Mouse (Mus musculus) liver, embryonic 15.5 days (tissue): ENCODE data around the gene Padi1. TPM values are rescaled to one million over a fixed set of nuclear protein-coding genes. Genes with fewer than 3 reads are reported as not detected.

Source experiments
- ATAC-seq: fragments of 200-750 bp; cut with Nextera tagmentation; 2 replicates; pipeline ENCODE4 v1.8.0; 2017; ENCODE audit warnings: moderate number of reproducible peaks, mild to moderate bottlenecking, moderate library complexity; ENCODE audit not compliant: insufficient read depth
- H3K27ac ChIP-seq: fragments of 300-500 bp; sonication (generic); replicated peaks from 2 replicates; pipeline ENCODE4 v1.5.1; 2015; ENCODE audit warnings: mild to moderate bottlenecking, inconsistent platforms
- H3K27me3 ChIP-seq: fragments of 300-500 bp; sonication (generic); 2 replicates; pipeline ENCODE4 v1.6.1; 2015; ENCODE audit warnings: mild to moderate bottlenecking, inconsistent platforms
- H3K36me3 ChIP-seq: fragments of 300-500 bp; sonication (generic); replicated peaks from 2 replicates; pipeline ENCODE4 v1.6.1; 2015; ENCODE audit warnings: moderate library complexity, mild to moderate bottlenecking, inconsistent platforms
- H3K4me1 ChIP-seq: fragments of 300-500 bp; sonication (generic); replicated peaks from 2 replicates; pipeline ENCODE4 v1.6.1; 2015; ENCODE audit warnings: inconsistent platforms
- H3K4me2 ChIP-seq: fragments of 300-500 bp; sonication (generic); 2 replicates; pipeline ENCODE4 v1.6.1; 2015; ENCODE audit warnings: moderate library complexity, mild to moderate bottlenecking, inconsistent platforms
- H3K4me3 ChIP-seq: fragments of 300-500 bp; sonication (generic); replicated peaks from 2 replicates; pipeline ENCODE4 v1.5.1; 2015; ENCODE audit warnings: mild to moderate bottlenecking, inconsistent platforms
- H3K9ac ChIP-seq: fragments of 300-500 bp; sonication (generic); 2 replicates; pipeline ENCODE4 v1.6.1; 2015; ENCODE audit warnings: moderate library complexity, mild to moderate bottlenecking, inconsistent platforms
- H3K9me3 ChIP-seq: fragments of 300-500 bp; sonication (generic); replicated peaks from 2 replicates; pipeline ENCODE4 v1.6.1; 2016; ENCODE audit warnings: inconsistent platforms
- WGBS: fragments of 180-500 bp; shearing (Covaris S2); methylation state at CpG from one replicate; pipeline ENCODE4 v1.1.7; 2015; ENCODE audit warnings: mixed read lengths; ENCODE audit not compliant: insufficient replicate concordance; 5-methylcytosine and 5-hydroxymethylcytosine counted together
- polyA plus RNA-seq: library from polyadenylated mRNA; unstranded; fragments of >200 nt; fragmentation: Nextera tagmentation; extraction: Ambion mirVana; gene quantifications from 2 replicates; pipeline ENCODE4 v1.2.1, GENCODE M21; 2015

Gene Padi1
- polyA plus RNA-seq, 1 experiment from 2014 or later: 0.02 TPM

DNA sequence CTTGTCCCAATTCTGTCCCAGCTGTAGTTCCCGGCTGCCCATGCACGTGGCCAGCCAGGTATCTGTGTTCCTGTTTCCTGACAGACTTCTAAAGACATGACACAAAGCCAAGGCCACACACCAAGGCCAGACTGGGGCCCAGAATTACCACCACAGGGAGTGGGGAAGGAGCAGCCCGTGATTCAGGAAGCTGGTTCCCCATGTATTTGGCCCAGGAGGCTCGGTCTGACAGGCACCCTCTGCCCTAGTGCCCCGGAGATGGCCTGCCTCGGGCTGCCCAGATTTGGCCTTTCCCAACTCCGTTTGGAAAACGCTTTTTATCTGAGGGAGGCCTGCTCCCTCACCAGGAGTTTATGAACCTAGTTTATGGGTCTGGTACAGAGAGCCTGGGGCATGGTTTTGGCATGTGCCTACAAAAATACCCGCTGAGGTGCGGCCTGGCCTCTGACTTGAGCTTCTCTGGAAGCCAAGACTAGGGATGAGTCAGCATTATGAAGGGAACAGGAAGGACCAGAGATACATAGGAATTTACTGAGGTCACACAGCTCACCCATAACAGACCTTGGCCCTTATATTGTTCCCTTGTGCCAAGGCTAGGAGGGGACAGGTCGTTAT lies 16.6 kb upstream of the Padi1 start:
- WGBS: 70% methylated on average over 11 of the region's 11 CpGs
- no peaks in the 10 kb centered on the region for H3K9me3 ChIP-seq
- H3K27ac ChIP-seq: peak overlapping the region; percentile 70
- peaks cover 18% of the 10 kb centered on the region for H3K27me3 ChIP-seq
- peaks cover 71% of the 10 kb centered on the region for H3K4me1 ChIP-seq
- no peak overlapping the region for H3K4me3 ChIP-seq
- no peaks in the 10 kb centered on the region for H3K36me3 ChIP-seq
- H3K4me2 ChIP-seq: no peak overlapping the region
- ATAC-seq: no peak
- no peak overlapping the region for H3K9ac ChIP-seq

DNA sequence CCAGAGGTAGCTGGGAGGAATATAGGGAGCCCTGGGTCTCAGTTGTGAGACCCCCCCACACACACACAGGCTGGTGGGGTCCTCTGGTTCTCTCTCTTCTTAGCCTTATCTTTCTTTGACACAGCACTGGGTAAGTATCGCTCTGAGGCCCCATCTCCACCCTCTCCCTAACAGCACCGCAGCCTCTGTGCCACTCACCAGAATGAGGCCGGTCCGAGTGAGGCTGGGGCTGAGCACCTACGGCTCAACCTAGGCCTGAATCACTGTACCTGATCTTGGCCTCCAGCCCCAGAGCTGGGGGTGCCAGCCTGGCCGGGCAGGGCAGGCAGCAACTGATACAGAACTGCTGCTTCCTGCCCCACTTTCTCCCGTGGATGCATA lies 15.2 kb upstream of the Padi1 start:
- Histone ChIP-seq H3K27me3 (peaks cover 7% of the 10 kb centered on the region; the same call in 1 of the 2 replicates), H3K27ac (peak overlapping the region; percentile 97), H3K4me2 (peak overlapping the region; percentile 88), H3K4me1 (peaks cover 76% of the 10 kb centered on the region), H3K9ac (peak overlapping the region; percentile 67), H3K4me3 (peak overlapping the region; percentile 50), H3K9me3 (no peaks in the 10 kb centered on the region), H3K36me3 (no peaks in the 10 kb centered on the region)
- peak; percentile 91 for ATAC-seq
- WGBS: 20% methylated on average over 7 of the region's 7 CpGs

DNA sequence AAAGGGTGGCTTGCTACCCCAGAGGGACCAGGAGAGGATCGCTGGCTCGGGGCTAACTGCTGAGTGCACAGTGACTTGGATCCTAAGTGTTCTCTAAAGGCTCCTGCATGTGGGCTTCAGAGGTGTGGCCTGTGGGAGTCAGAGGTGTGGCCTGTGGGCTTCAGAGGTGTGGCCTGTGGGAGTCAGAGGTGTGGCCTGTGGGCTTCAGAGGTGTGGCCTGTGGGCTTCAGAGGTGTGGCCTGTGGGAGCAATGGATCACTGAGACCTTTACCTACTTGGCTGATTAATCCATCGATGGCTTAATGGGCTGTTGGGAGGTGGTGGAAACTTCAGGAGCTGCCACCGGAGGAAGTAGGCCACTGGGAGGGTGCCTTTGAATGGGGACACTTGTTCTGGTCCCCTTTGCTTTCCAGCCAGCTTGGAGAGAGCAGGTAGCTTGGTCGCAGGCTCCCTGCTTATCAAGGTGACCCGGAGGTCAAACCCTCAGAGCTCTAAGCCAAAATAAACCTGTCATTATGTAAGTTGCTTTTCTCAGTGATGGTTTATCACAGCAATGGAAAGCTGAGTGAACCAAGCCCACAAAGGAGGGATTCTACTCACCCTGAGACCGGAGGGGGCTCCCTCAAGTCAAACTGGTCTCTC lies 14.7 kb upstream of the Padi1 start:
- H3K4me3 ChIP-seq: peak overlapping the region; percentile 50
- H3K9ac ChIP-seq: peak overlapping the region; percentile 67
- no peaks in the 10 kb centered on the region for H3K36me3 ChIP-seq
- peaks cover 7% of the 10 kb centered on the region; the same call in 1 of the 2 replicates for H3K27me3 ChIP-seq
- H3K4me1 ChIP-seq: peaks cover 82% of the 10 kb centered on the region
- peak overlapping the region; percentile 97 for H3K27ac ChIP-seq
- ATAC-seq: peak; percentile 74
- peak overlapping the region; percentile 88 for H3K4me2 ChIP-seq
- 22% methylated on average over 7 of the region's 7 CpGs for WGBS
- no peaks in the 10 kb centered on the region for H3K9me3 ChIP-seq

DNA sequence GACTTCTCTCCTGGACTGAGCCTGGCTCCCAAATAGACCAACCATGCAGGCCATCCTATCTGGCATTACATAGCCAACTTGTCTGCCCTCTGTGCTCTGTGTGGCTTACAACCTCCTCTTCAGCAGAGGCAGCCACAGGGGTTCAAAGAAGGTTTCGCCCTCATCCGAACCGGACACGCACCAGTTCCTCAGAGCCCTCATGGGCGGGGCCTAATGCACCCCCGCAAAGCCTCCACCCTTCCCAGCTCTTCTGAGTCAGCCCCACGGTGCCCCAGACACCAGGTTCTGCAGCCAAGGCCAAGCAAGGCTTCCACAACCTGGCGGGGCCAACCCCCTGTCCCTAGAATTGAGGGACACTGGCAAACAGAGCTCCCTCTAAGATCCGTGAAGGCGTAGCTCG lies 13.7 kb upstream of the Padi1 start:
- Histone ChIP-seq H3K4me3 (no peak overlapping the region), H3K4me1 (peaks cover 88% of the 10 kb centered on the region), H3K36me3 (no peaks in the 10 kb centered on the region), H3K27ac (peak overlapping the region; percentile 86), H3K9ac (peak overlapping the region; percentile 37; the same call in 1 of the 2 replicates), H3K27me3 (peaks cover 7% of the 10 kb centered on the region; the same call in 1 of the 2 replicates), H3K9me3 (no peaks in the 10 kb centered on the region), H3K4me2 (peak overlapping the region; percentile 88)
- WGBS: 59% methylated on average over 11 of the region's 11 CpGs
- ATAC-seq: no peak

DNA sequence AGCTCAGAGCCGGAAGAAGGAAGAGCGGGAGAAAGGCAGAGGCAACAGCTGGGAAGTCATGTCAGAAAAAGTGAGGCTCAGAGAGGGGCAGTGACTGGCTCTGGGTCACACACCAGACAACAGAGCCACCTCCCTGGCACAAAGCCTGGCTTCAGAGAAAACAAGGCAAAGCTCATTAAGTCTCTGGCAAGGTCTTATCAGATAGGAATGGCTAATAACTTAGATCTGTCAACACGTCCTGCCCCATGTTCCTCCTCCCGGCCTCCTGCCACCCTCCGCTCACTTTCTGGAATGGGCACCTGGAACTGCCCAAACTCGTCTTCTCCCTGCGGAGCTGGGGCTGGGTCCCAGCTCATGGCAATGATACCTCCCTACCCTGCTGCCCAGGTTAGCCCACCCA lies 12.2 kb upstream of the Padi1 start:
- H3K27ac ChIP-seq: peak overlapping the region; percentile 86
- WGBS: 78% methylated on average over 7 of the region's 7 CpGs
- H3K4me2 ChIP-seq: no peak overlapping the region
- no peak overlapping the region for H3K9ac ChIP-seq
- H3K9me3 ChIP-seq: no peaks in the 10 kb centered on the region
- H3K36me3 ChIP-seq: no peaks in the 10 kb centered on the region
- no peak for ATAC-seq
- no peak overlapping the region for H3K4me3 ChIP-seq
- H3K27me3 ChIP-seq: peaks cover 7% of the 10 kb centered on the region; the same call in 1 of the 2 replicates
- H3K4me1 ChIP-seq: peaks cover 96% of the 10 kb centered on the region

DNA sequence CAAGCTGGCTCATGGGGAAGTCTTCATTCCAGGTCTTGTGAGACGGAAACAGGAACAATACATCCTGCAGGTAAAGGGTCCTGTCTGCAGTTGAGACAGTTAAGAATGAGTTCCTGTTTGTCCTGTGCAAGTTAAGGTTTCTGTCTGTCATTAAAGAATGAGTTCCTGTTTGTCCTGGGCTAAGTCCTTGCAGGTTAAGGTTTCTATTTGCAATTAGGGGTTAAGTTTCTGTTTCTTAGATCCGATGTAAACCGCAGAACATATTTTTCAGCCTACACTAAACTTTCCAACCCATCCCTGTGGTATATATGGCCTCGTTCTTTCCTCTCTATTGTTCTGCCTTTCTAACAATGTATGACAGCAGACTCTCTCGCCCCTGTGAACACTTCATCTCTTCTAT lies 11.5 kb upstream of the Padi1 start:
- ATAC-seq: no peak
- H3K27ac ChIP-seq: peak overlapping the region; percentile 99
- peaks cover 95% of the 10 kb centered on the region for H3K4me1 ChIP-seq

DNA sequence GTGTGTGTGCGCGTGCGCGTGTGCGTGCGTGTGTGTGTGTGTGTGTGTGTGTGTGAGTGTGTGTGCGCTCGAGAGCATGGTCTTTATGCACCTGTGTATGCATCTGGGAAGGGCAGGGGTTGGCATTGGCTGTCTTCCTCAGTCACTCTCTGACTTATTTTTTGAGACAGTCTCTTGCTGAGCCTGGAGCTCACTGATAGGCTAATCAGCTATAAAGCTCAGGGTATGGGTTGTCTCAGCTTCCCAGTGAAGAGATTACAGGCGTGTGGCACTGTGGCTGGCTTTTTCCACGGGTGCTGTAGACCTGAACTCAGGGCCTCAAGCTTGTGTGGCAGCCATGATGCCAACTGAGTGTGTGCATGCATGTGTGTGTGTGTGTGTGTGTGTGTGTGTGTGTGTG lies 9.6 kb upstream of the Padi1 start:
- Histone ChIP-seq H3K4me1 (peaks cover 88% of the 10 kb centered on the region), H3K9ac (peak overlapping the region; percentile 55), H3K36me3 (no peaks in the 10 kb centered on the region), H3K27ac (peak overlapping the region; percentile 99), H3K4me2 (peak overlapping the region; percentile 64), H3K9me3 (no peaks in the 10 kb centered on the region), H3K27me3 (peaks cover 19% of the 10 kb centered on the region; the same call in 1 of the 2 replicates), H3K4me3 (no peak overlapping the region)
- 40% methylated on average over 10 of the region's 10 CpGs for WGBS
- ATAC-seq: peak; percentile 90

More for the DNA sequence above, 11.5 kb upstream of the Padi1 start:
- Histone ChIP-seq H3K36me3 (no peaks in the 10 kb centered on the region), H3K9me3 (no peaks in the 10 kb centered on the region), H3K4me3 (no peak overlapping the region), H3K4me2 (no peak overlapping the region), H3K9ac (no peak overlapping the region), H3K27me3 (peaks cover 9% of the 10 kb centered on the region; the same call in 1 of the 2 replicates)
- WGBS: 65% methylated on average over 5 of the region's 5 CpGs

DNA sequence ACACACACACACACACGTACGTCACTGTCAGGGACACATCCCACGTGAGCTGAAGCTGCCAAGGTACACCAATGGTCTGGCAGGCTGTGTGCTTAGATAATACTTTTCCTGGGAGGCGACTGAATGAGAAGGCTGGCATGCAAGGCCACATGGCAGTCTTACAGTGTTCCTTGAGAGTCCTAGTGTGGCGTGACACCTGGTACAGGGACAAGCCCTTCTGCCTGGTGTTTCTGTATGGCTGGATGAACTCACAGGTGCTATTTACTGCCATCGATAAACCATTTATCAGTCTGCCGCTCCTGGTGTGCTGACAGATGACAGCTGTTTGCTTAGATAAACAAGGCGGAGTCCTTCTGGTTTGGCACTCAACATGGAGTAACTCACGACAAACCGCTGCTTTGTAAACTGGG lies 8.9 kb upstream of the Padi1 start:
- Histone ChIP-seq H3K27ac (peak overlapping the region; percentile 99), H3K4me3 (no peak overlapping the region; the same call in 1 of the 2 replicates), H3K9ac (peak overlapping the region; percentile 55), H3K9me3 (no peaks in the 10 kb centered on the region), H3K4me1 (peaks cover 81% of the 10 kb centered on the region), H3K36me3 (no peaks in the 10 kb centered on the region), H3K4me2 (peak overlapping the region; percentile 64), H3K27me3 (peaks cover 25% of the 10 kb centered on the region)
- peak; percentile 82 for ATAC-seq
- 10% methylated on average over 10 of the region's 10 CpGs for WGBS

DNA sequence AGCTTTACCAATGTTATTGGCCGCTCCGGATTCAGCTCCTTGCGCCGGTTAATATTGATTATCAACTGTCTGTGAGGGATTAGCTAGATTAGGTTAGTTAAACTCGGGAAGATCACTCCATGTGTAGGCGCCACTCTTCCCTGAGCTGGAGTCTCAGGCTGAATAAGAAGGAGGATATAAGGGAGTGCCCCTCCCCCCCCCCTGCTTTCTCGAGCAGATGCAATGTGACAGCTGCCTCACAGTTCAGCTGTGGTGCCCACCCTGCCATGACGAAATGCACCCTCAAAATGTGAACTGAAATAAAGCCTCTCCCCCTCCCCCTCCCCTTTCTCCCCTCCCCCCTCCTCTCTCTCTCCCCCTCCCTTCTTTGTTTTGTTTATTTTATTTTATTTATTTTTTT lies 8.0 kb upstream of the Padi1 start:
- WGBS: 57% methylated on average over 8 of the region's 8 CpGs
- Histone ChIP-seq H3K36me3 (no peaks in the 10 kb centered on the region), H3K4me1 (peaks cover 73% of the 10 kb centered on the region), H3K9me3 (no peaks in the 10 kb centered on the region), H3K27me3 (peaks cover 33% of the 10 kb centered on the region), H3K27ac (peak overlapping the region; percentile 99), H3K4me3 (no peak overlapping the region), H3K9ac (0 out of 2 replicates have a peak overlapping the region, but pooled peaks have one; percentile 11), H3K4me2 (0 out of 2 replicates have a peak overlapping the region, but pooled peaks have one; percentile 64)
- no peak for ATAC-seq

DNA sequence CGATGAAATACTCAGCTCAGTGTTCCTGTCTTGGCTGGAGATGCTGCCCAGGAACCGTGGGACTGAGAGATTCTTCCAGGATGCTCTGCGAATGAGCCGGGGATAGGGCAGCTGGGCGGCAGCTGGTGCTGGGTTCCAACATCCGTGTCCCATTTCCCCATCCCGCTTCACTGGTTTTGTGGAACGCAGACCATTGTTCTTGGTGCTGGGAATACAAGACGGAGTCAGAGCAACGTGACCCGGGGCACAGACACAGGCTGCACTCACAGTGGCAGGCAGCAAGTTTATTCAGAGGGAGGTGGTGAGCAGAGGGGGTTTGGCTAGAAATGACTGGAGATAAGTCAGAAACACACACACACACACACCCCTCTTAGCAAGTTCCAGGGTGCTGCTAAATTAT lies 3.7 kb upstream of the Padi1 start:
- ATAC-seq: no peak
- Histone ChIP-seq H3K9me3 (no peaks in the 10 kb centered on the region), H3K27ac (no peak overlapping the region), H3K4me1 (peaks cover 30% of the 10 kb centered on the region), H3K9ac (no peak overlapping the region), H3K27me3 (peaks cover 68% of the 10 kb centered on the region), H3K4me2 (no peak overlapping the region), H3K4me3 (no peak overlapping the region), H3K36me3 (no peaks in the 10 kb centered on the region)
- 74% methylated on average over 11 of the region's 11 CpGs for WGBS

DNA sequence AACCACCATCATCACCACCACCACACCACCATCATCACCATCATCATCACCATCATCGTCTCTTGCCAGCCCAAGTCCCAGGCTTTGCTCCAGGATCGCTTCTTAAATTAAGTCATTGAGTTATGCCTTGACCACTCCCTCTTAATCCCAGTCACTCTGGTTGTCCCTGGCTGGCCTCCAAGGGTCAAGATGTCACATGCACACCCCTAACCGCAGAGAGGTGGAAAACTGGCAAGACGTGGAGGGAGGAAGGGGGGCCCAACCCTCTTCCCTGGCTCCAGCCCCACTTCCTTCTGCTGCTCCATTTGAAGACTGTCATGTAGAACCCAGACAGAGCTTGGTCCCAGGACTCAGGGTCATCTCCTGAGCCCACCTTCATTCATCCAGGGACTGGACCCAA lies 587 bp downstream of the Padi1 start:
- Histone ChIP-seq H3K9ac (no peak overlapping the region), H3K27me3 (peaks cover 71% of the 10 kb centered on the region), H3K4me3 (no peak overlapping the region), H3K27ac (no peak overlapping the region), H3K9me3 (no peaks in the 10 kb centered on the region), H3K4me1 (peaks cover 4% of the 10 kb centered on the region), H3K4me2 (no peak overlapping the region), H3K36me3 (no peaks in the 10 kb centered on the region)
- 57% methylated on average over 4 of the region's 4 CpGs for WGBS
- ATAC-seq: no peak
